Mouse (Mus musculus) stomach, postnatal 0 days (tissue): ENCODE results near the gene Sort1. TPM values are rescaled to one million over a fixed set of nuclear protein-coding genes. Genes with fewer than 3 reads are reported as not detected.
A peak's percentile ranks its signal among the peaks of the same experiment; 100 is the strongest.

Experiments
- ATAC-seq: fragments of 200-750 bp; cut with Nextera tagmentation; 2 replicates; pipeline ENCODE4 v1.8.0; 2017; ENCODE audit not compliant: low FRiP score, low TSS enrichment
- DNase-seq: peaks from one replicate; pipeline ENCODE4 v3.0.0-alpha.2; 2016; ENCODE audit warnings: low spot score
- H3K27ac ChIP-seq: fragments of 300-500 bp; sonication (generic); replicated peaks from 2 replicates; pipeline ENCODE4 v1.5.1; 2014; ENCODE audit warnings: mild to moderate bottlenecking, control low read depth
- H3K27me3 ChIP-seq: fragments of 300-500 bp; sonication (generic); 2 replicates; pipeline ENCODE4 v1.6.1; 2014; ENCODE audit warnings: low read length; ENCODE audit not compliant: control insufficient read depth, insufficient read depth
- H3K36me3 ChIP-seq: fragments of 300-500 bp; sonication (generic); 2 replicates; pipeline ENCODE4 v1.6.1; 2014; ENCODE audit warnings: low read length, mixed read lengths; ENCODE audit not compliant: control insufficient read depth, insufficient read depth
- H3K4me1 ChIP-seq: fragments of 300-500 bp; sonication (generic); replicated peaks from 2 replicates; pipeline ENCODE4 v1.6.1; 2014; ENCODE audit warnings: antibody characterized with exemption; ENCODE audit not compliant: control insufficient read depth, insufficient read depth
- H3K4me2 ChIP-seq: fragments of 300-500 bp; sonication (generic); replicated peaks from 2 replicates; pipeline ENCODE4 v1.6.1; 2014; ENCODE audit warnings: low read depth, mild to moderate bottlenecking, control low read depth, moderate library complexity
- H3K4me3 ChIP-seq: fragments of 300-500 bp; sonication (generic); 2 replicates; pipeline ENCODE4 v1.5.1; 2014; ENCODE audit warnings: low read depth, low read length, control low read depth
- H3K9ac ChIP-seq: fragments of 300-500 bp; sonication (generic); 2 replicates; pipeline ENCODE4 v1.6.1; 2014; ENCODE audit warnings: mild to moderate bottlenecking, low read length, control low read depth, mixed read lengths
- H3K9me3 ChIP-seq: fragments of 300-500 bp; sonication (generic); 2 replicates; pipeline ENCODE4 v1.6.1; 2016; ENCODE audit warnings: low read length; ENCODE audit not compliant: control insufficient read depth
- CTCF ChIP-seq: IDR thresholded peaks from 2 replicates; pipeline ENCODE4 v1.5.1; 2016; ENCODE audit warnings: antibody characterized with exemption, low read depth, mild to moderate bottlenecking, moderate library complexity
- EP300 ChIP-seq: optimal IDR thresholded peaks from 2 replicates; pipeline ENCODE3; 2016; ENCODE audit warnings: antibody characterized with exemption
- WGBS: fragments of 180-500 bp; shearing (Covaris S2); extraction: QIAGEN DNeasy Blood & Tissue Kit; methylation state at CpG from one replicate; pipeline ENCODE4 v1.1.7; 2014; 5-methylcytosine and 5-hydroxymethylcytosine counted together
- polyA plus RNA-seq: library from polyadenylated mRNA; unstranded; fragments of >200 nt; fragmentation: Nextera tagmentation; extraction: Ambion mirVana; gene quantifications from 2 replicates; pipeline ENCODE4 v1.2.1, GENCODE M21; 2015

Gene Sort1
- polyA plus RNA-seq, 1 experiment from 2014 or later: 7.6 TPM

GRCm38 (mm10) chr3:108372274-108372673 is 88.4 kb downstream of the Sort1 start:
- Histone ChIP-seq H3K4me3 (no peak overlapping the region), H3K27me3 (no peaks in the 10 kb centered on the region), H3K4me1 (no peaks in the 10 kb centered on the region), H3K9ac (no peak overlapping the region), H3K27ac (no peak overlapping the region), H3K4me2 (no peak overlapping the region), H3K36me3 (no peaks in the 10 kb centered on the region), H3K9me3 (no peaks in the 10 kb centered on the region)
- TF ChIP-seq CTCF: no peak
- TF ChIP-seq EP300: no peak
- 35% methylated on average over 3 of the region's 3 CpGs for WGBS
- DNase-seq (peak; percentile 58), ATAC-seq (peak; percentile 76)

- no peak overlapping the region for H3K27ac ChIP-seq
- no peak overlapping the region for H3K4me3 ChIP-seq
- DNase-seq (peak; percentile 35), ATAC-seq (peak; percentile 70)
- WGBS: 29% methylated on average over 3 of the region's 3 CpGs
- H3K4me1 ChIP-seq: no peaks in the 10 kb centered on the region
- H3K9me3 ChIP-seq: no peaks in the 10 kb centered on the region
- TF ChIP-seq CTCF: no peak
- TF ChIP-seq EP300: no peak
- no peak overlapping the region for H3K9ac ChIP-seq
- H3K27me3 ChIP-seq: no peaks in the 10 kb centered on the region
- no peaks in the 10 kb centered on the region for H3K36me3 ChIP-seq
- no peak overlapping the region for H3K4me2 ChIP-seq
Observed at GRCm38 (mm10) chr3:108372691-108373090, 88.8 kb downstream of the Sort1 start.

- WGBS: 83% methylated on average over 7 of the region's 7 CpGs
Observed at GRCm38 (mm10) chr3:108378875-108379663, 95.2 kb downstream of the Sort1 start.

GRCm38 (mm10) chr3:108380695-108381094 is 96.8 kb downstream of the Sort1 start:
- no peak overlapping the region for H3K27ac ChIP-seq
- no peak overlapping the region for H3K4me3 ChIP-seq
- no peaks in the 10 kb centered on the region for H3K27me3 ChIP-seq
- H3K4me2 ChIP-seq: no peak overlapping the region
- H3K9ac ChIP-seq: no peak overlapping the region
- peaks cover 6% of the 10 kb centered on the region; the same call in 1 of the 2 replicates for H3K4me1 ChIP-seq
- TF ChIP-seq CTCF: peak; percentile 72
- TF ChIP-seq EP300: no peak
- H3K9me3 ChIP-seq: no peaks in the 10 kb centered on the region
- 85% methylated on average over 6 of the region's 6 CpGs for WGBS
- ATAC-seq (no peak), DNase-seq (no peak)
- H3K36me3 ChIP-seq: no peaks in the 10 kb centered on the region

More at GRCm38 (mm10) chr3:108378875-108379663, 95.2 kb downstream of the Sort1 start:
- H3K9me3 ChIP-seq: no peaks in the 10 kb centered on the region
- H3K9ac ChIP-seq: no peak overlapping the region
- no peak for TF ChIP-seq CTCF
- TF ChIP-seq EP300: no peak
- ATAC-seq: no peak
- no peak overlapping the region for H3K4me3 ChIP-seq
- H3K4me2 ChIP-seq: no peak overlapping the region
- H3K27me3 ChIP-seq: no peaks in the 10 kb centered on the region
- no peaks in the 10 kb centered on the region for H3K36me3 ChIP-seq
- no peak for DNase-seq
- H3K4me1 ChIP-seq: peaks cover 2% of the 10 kb centered on the region; the same call in 1 of the 2 replicates
- no peak overlapping the region for H3K27ac ChIP-seq

- no peak for TF ChIP-seq CTCF
- TF ChIP-seq EP300: no peak
- Histone ChIP-seq H3K27me3 (no peaks in the 10 kb centered on the region), H3K27ac (0 out of 2 replicates have a peak overlapping the region, but pooled peaks have one; percentile 13), H3K9ac (peak overlapping the region; percentile 27; the same call in 1 of the 2 replicates), H3K9me3 (no peaks in the 10 kb centered on the region), H3K4me3 (peak overlapping the region; percentile 26), H3K4me1 (peaks cover 6% of the 10 kb centered on the region; the same call in 1 of the 2 replicates), H3K4me2 (peak overlapping the region; percentile 61), H3K36me3 (0 out of 2 replicates have a peak, but pooled peaks cover 2% of the 10 kb centered on the region)
- WGBS: 62% methylated on average over 13 of the region's 14 CpGs
- DNase-seq (no peak), ATAC-seq (no peak)
Observed at GRCm38 (mm10) chr3:108381945-108382875, 98.3 kb downstream of the Sort1 start.
